Mouse (Mus musculus): Measurements from ENCODE around the gene Pdcl3. TPM values are rescaled to one million over a fixed set of nuclear protein-coding genes. Genes with fewer than 3 reads are reported as not detected.

Pdcl3 gene
- 10 to 100 TPM; 68.9 to 69.1 TPM for total RNA-seq (2021)
- long read RNA-seq, experiment 1, transcript Pdcl3-201 (6 exons, 3,914 nt): major isoform, 43 of 47 reads
- long read RNA-seq, experiment 1, partial matches to known transcripts: 4 of 47 reads
- long read RNA-seq, experiment 1, other reads (novel, unspliced or antisense): 0 of 47 reads
- long read RNA-seq, experiment 2, transcript Pdcl3-201 (6 exons, 3,914 nt): major isoform, 38 of 40 reads
- long read RNA-seq, experiment 2, partial matches to known transcripts: 1 of 40 reads
- long read RNA-seq, experiment 2, other reads (novel, unspliced or antisense): 1 of 40 reads

- Histone ChIP-seq H3K27ac (peak within 1 kb of the TSS; percentile 97), H3K4me3 (peak within 1 kb of the TSS; percentile 96; the same call in 1 of the 2 replicates)
- TF ChIP-seq CTCF (IDR thresholded peaks at IDR 0.05): no peak
- intact Hi-C loops (cut with DNase I): loop anchor here (5.0 kb wide), 1 partner anchor 592 kb away; the partner anchor contains the start of gene Rnf149
- no peak for DNase-seq
These were observed at the start of gene Pdcl3 for GRCm38 (mm10) chr1:38985308-38985707. TSS of gene Pdcl3 (plus strand) at chr1:38985608.

GRCm38 (mm10) chr1:38936780-38937179 lies 48.6 kb upstream of the Pdcl3 start:
- Histone ChIP-seq H3K4me3 (no peak overlapping the region), H3K27ac (no peak overlapping the region)
- peak; percentile 22 for DNase-seq
- intact Hi-C loops (cut with DNase I): no loop called here
- TF ChIP-seq CTCF (IDR thresholded peaks at IDR 0.05): peak; percentile 52

- no peak for TF ChIP-seq CTCF (IDR thresholded peaks at IDR 0.05)
- DNase-seq: no peak
- Histone ChIP-seq H3K27ac (no peak within 1 kb of the TSS), H3K4me3 (no peak within 1 kb of the TSS)
- intact Hi-C loops (cut with DNase I): no loop called here
These were observed 46.6 kb upstream of the Pdcl3 start, which contains the start of gene Nms for GRCm38 (mm10) chr1:38938849-38939248. TSS of gene Nms (plus strand) at chr1:38939149.

GRCm38 (mm10) chr1:38939608-38940007 lies 45.8 kb upstream of the Pdcl3 start:
- TF ChIP-seq CTCF (IDR thresholded peaks at IDR 0.05): no peak
- intact Hi-C loops (cut with DNase I): no loop called here
- Histone ChIP-seq H3K4me3 (no peak overlapping the region), H3K27ac (no peak overlapping the region)
- DNase-seq: no peak

GRCm38 (mm10) chr1:38956457-38956856 lies 29.0 kb upstream of the Pdcl3 start:
- H3K4me3 ChIP-seq: no peak overlapping the region
- no peak for DNase-seq
- intact Hi-C loops (cut with DNase I): no loop called here
- H3K27ac ChIP-seq: no peak overlapping the region
- TF ChIP-seq CTCF (IDR thresholded peaks at IDR 0.05): no peak

- Histone ChIP-seq H3K27ac (no peak overlapping the region), H3K4me3 (no peak overlapping the region)
- no peak for TF ChIP-seq CTCF (IDR thresholded peaks at IDR 0.05)
- intact Hi-C loops (cut with DNase I): no loop called here
- no peak for DNase-seq
These were observed 16.3 kb upstream of the Pdcl3 start for GRCm38 (mm10) chr1:38969116-38969515.

- intact Hi-C loops (cut with DNase I): no loop called here
- no peak overlapping the region for H3K27ac ChIP-seq
- no peak for DNase-seq
- no peak for TF ChIP-seq CTCF (IDR thresholded peaks at IDR 0.05)
- no peak overlapping the region for H3K4me3 ChIP-seq
These were observed 13.7 kb upstream of the Pdcl3 start for GRCm38 (mm10) chr1:38971712-38972111.

GRCm38 (mm10) chr1:38972986-38973592 lies 12.3 kb upstream of the Pdcl3 start:
- no peak overlapping the region for H3K27ac ChIP-seq
- H3K4me3 ChIP-seq: no peak overlapping the region
- TF ChIP-seq CTCF (IDR thresholded peaks at IDR 0.05): no peak
- no peak for DNase-seq
- intact Hi-C loops (cut with DNase I): no loop called here

- no peak for TF ChIP-seq CTCF (IDR thresholded peaks at IDR 0.05)
- Histone ChIP-seq H3K27ac (no peak overlapping the region), H3K4me3 (no peak overlapping the region)
- intact Hi-C loops (cut with DNase I): no loop called here
- no peak for DNase-seq
These were observed 5.5 kb upstream of the Pdcl3 start for GRCm38 (mm10) chr1:38979953-38980352.

GRCm38 (mm10) chr1:38983870-38984269 lies 1.5 kb upstream of the Pdcl3 start:
- no peak overlapping the region for H3K27ac ChIP-seq
- no peak for TF ChIP-seq CTCF (IDR thresholded peaks at IDR 0.05)
- intact Hi-C loops (cut with DNase I): no loop called here
- no peak for DNase-seq
- no peak overlapping the region for H3K4me3 ChIP-seq

- DNase-seq: peak; percentile 97
- Histone ChIP-seq H3K4me3 (peak overlapping the region; percentile 96), H3K27ac (peak overlapping the region; percentile 97)
- no peak for TF ChIP-seq CTCF (IDR thresholded peaks at IDR 0.05)
- intact Hi-C loops (cut with DNase I): loop anchor here (5.0 kb wide), 1 partner anchor 590 kb away; the partner anchor contains the start of gene Rnf149
These were observed 1.9 kb downstream of the Pdcl3 start for GRCm38 (mm10) chr1:38987080-38987864.

GRCm38 (mm10) chr1:38987865-38988211 lies 2.4 kb downstream of the Pdcl3 start:
- no peak for DNase-seq
- TF ChIP-seq CTCF (IDR thresholded peaks at IDR 0.05): no peak
- Histone ChIP-seq H3K4me3 (peak overlapping the region; percentile 96), H3K27ac (peak overlapping the region; percentile 97)
- intact Hi-C loops (cut with DNase I): loop anchor here (5.0 kb wide), 1 partner anchor 589 kb away; the partner anchor contains the start of gene Rnf149

GRCm38 (mm10) chr1:38988357-38988756 lies 2.9 kb downstream of the Pdcl3 start:
- intact Hi-C loops (cut with DNase I): loop anchor here (5.0 kb wide), 1 partner anchor 589 kb away; the partner anchor contains the start of gene Rnf149
- TF ChIP-seq CTCF (IDR thresholded peaks at IDR 0.05): no peak
- no peak for DNase-seq
- Histone ChIP-seq H3K4me3 (peak overlapping the region; percentile 96), H3K27ac (peak overlapping the region; percentile 97)
